7 mouse cellular contexts compared by ENCODE assay signal in the genomic region with DNA sequence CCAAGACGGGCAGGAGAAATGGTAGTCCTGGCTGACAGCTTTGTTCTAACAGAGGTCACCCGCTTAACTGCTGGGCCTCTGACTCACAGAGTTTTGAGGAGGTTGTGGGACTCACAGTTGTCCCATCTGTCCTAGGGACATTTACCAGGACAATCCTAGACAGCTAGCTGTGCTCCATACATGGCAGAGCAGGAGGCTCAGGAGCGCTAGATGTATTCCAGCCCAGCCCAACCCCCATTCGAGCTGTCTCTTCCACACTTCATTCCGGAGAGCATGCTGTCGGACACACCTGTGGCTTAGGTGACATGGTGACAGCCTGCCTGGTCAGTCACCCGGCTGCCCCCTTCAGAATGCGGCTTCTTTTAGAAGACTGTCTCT. TPM values are rescaled to one million over a fixed set of nuclear protein-coding genes. Genes with fewer than 3 reads are reported as not detected.
DNase-seq lines count a peak whose midpoint lies in the region; ATAC-seq and TF ChIP-seq lines count a peak whose summit lies in the region.

No protein-coding gene starts in this region.

- intact Hi-C loops in heart, postnatal 14 days (cut with DNase I), result no loop called here

- DNase-seq in heart, postnatal 14 days, result no peak
- DNase-seq in midbrain, postnatal 0 days (ENCODE audit: low spot score), result no peak
- no peak for DNase-seq in stomach, postnatal 0 days (ENCODE audit: low spot score)
- DNase-seq in adrenal gland, postnatal 14 days, result no peak

- peak overlapping the region; percentile 55 for H3K9ac ChIP-seq in heart, embryonic 16.5 days (ENCODE audit: low read length)
- no peak overlapping the region for H3K9ac ChIP-seq in midbrain, postnatal 0 days (replicated peaks; ENCODE audit: low read length, poor library complexity, severe bottlenecking)
- H3K9ac ChIP-seq in midbrain, embryonic 16.5 days (ENCODE audit: low read depth, low read length), result no peak overlapping the region
- H3K9ac ChIP-seq in intestine, postnatal 0 days (ENCODE audit: low read depth, low read length), result no peak overlapping the region
- H3K9ac ChIP-seq in stomach, postnatal 0 days (ENCODE audit: low read length), result no peak overlapping the region

- ATAC-seq in heart, embryonic 16.5 days (replicated peaks; ENCODE audit: extremely low read depth, insufficient read depth, low FRiP score), result no peak
- ATAC-seq in midbrain, postnatal 0 days (ENCODE audit: low FRiP score), result no peak
- no peak for ATAC-seq in midbrain, embryonic 16.5 days
- no peak for ATAC-seq in intestine, postnatal 0 days
- ATAC-seq in stomach, postnatal 0 days (ENCODE audit: low FRiP score, low TSS enrichment), result no peak

- peak overlapping the region; percentile 87 for H3K27ac ChIP-seq in heart, embryonic 16.5 days (ENCODE audit: low read length)
- peak overlapping the region; percentile 43; the same call in 1 of the 2 replicates for H3K27ac ChIP-seq in midbrain, postnatal 0 days (ENCODE audit: low read depth, low read length)
- H3K27ac ChIP-seq in midbrain, embryonic 16.5 days (ENCODE audit: low read length), result no peak overlapping the region; the same call in 1 of the 2 replicates
- peak overlapping the region; percentile 31; the same call in 1 of the 2 replicates for H3K27ac ChIP-seq in intestine, postnatal 0 days (ENCODE audit: low read depth, low read length)
- peak overlapping the region; percentile 78 for H3K27ac ChIP-seq in stomach, postnatal 0 days (replicated peaks)

- no peak for TF ChIP-seq EP300 in stomach, postnatal 0 days (optimal IDR thresholded peaks at IDR 0.05)

- no peaks in the 10 kb centered on the region for H3K27me3 ChIP-seq in heart, embryonic 16.5 days (ENCODE audit: control insufficient read depth, insufficient read depth, low read length)
- no peaks in the 10 kb centered on the region for H3K27me3 ChIP-seq in midbrain, postnatal 0 days (ENCODE audit: insufficient read depth, low read length)
- H3K27me3 ChIP-seq in midbrain, embryonic 16.5 days (ENCODE audit: control insufficient read depth, insufficient read depth, low read depth, low read length), result no peaks in the 10 kb centered on the region
- no peaks in the 10 kb centered on the region for H3K27me3 ChIP-seq in intestine, postnatal 0 days (replicated peaks; ENCODE audit: control insufficient read depth, insufficient read depth, low read length)
- no peaks in the 10 kb centered on the region for H3K27me3 ChIP-seq in stomach, postnatal 0 days (ENCODE audit: control insufficient read depth, insufficient read depth, low read length)

- peaks cover 76% of the 10 kb centered on the region for H3K4me1 ChIP-seq in heart, embryonic 16.5 days (ENCODE audit: control insufficient read depth, insufficient read depth, low read length)
- no peaks in the 10 kb centered on the region for H3K4me1 ChIP-seq in midbrain, postnatal 0 days (ENCODE audit: insufficient read depth, low read length)
- peaks cover 7% of the 10 kb centered on the region for H3K4me1 ChIP-seq in midbrain, embryonic 16.5 days (ENCODE audit: control insufficient read depth, insufficient read depth, low read length)
- peaks cover 46% of the 10 kb centered on the region for H3K4me1 ChIP-seq in intestine, postnatal 0 days (replicated peaks; ENCODE audit: control insufficient read depth, insufficient read depth, low read length)
- peaks cover 38% of the 10 kb centered on the region for H3K4me1 ChIP-seq in stomach, postnatal 0 days (replicated peaks; ENCODE audit: control insufficient read depth, insufficient read depth)

- H3K4me3 ChIP-seq in heart, embryonic 16.5 days (ENCODE audit: low read length), result no peak overlapping the region
- H3K4me3 ChIP-seq in midbrain, postnatal 0 days (ENCODE audit: low read depth, low read length), result no peak overlapping the region
- H3K4me3 ChIP-seq in midbrain, embryonic 16.5 days (ENCODE audit: low read depth, low read length), result no peak overlapping the region
- H3K4me3 ChIP-seq in intestine, postnatal 0 days (ENCODE audit: low read depth, low read length), result no peak overlapping the region
- no peak overlapping the region for H3K4me3 ChIP-seq in stomach, postnatal 0 days (ENCODE audit: low read depth, low read length)

- TF ChIP-seq CTCF in midbrain, postnatal 0 days (IDR thresholded peaks at IDR 0.05), result no peak
- no peak for TF ChIP-seq CTCF in intestine, postnatal 0 days (IDR thresholded peaks at IDR 0.05; ENCODE audit: low read depth)
- no peak for TF ChIP-seq CTCF in stomach, postnatal 0 days (IDR thresholded peaks at IDR 0.05; ENCODE audit: low read depth)

- 23% methylated on average over 8 of the region's 8 CpGs for WGBS in heart, embryonic 16.5 days
- 76% methylated on average over 8 of the region's 8 CpGs for WGBS in midbrain, postnatal 0 days
- 87% methylated on average over 8 of the region's 8 CpGs for WGBS in midbrain, embryonic 16.5 days
- WGBS in intestine, postnatal 0 days, result 45% methylated on average over 8 of the region's 8 CpGs
- WGBS in stomach, postnatal 0 days, result 40% methylated on average over 8 of the region's 8 CpGs

- no peaks in the 10 kb centered on the region for H3K9me3 ChIP-seq in heart, embryonic 16.5 days (replicated peaks; ENCODE audit: control insufficient read depth, low read length)
- no peaks in the 10 kb centered on the region for H3K9me3 ChIP-seq in midbrain, postnatal 0 days (ENCODE audit: low read length)
- H3K9me3 ChIP-seq in midbrain, embryonic 16.5 days (replicated peaks; ENCODE audit: control insufficient read depth, low read length, poor library complexity, severe bottlenecking), result no peaks in the 10 kb centered on the region
- H3K9me3 ChIP-seq in intestine, postnatal 0 days (ENCODE audit: control insufficient read depth), result no peaks in the 10 kb centered on the region
- H3K9me3 ChIP-seq in stomach, postnatal 0 days (ENCODE audit: control insufficient read depth, low read length), result no peaks in the 10 kb centered on the region

- H3K36me3 ChIP-seq in heart, embryonic 16.5 days (ENCODE audit: control insufficient read depth, insufficient read depth), result no peaks in the 10 kb centered on the region
- peaks cover 2% of the 10 kb centered on the region; the same call in 1 of the 2 replicates for H3K36me3 ChIP-seq in midbrain, postnatal 0 days (ENCODE audit: insufficient read depth, low read length)
- H3K36me3 ChIP-seq in midbrain, embryonic 16.5 days (ENCODE audit: control insufficient read depth, insufficient read depth, low read length), result no peaks in the 10 kb centered on the region
- H3K36me3 ChIP-seq in intestine, postnatal 0 days (ENCODE audit: control insufficient read depth, insufficient read depth), result 0 out of 2 replicates have a peak, but pooled peaks cover 4% of the 10 kb centered on the region
- no peaks in the 10 kb centered on the region for H3K36me3 ChIP-seq in stomach, postnatal 0 days (ENCODE audit: control insufficient read depth, insufficient read depth, low read length)

- H3K4me2 ChIP-seq in heart, embryonic 16.5 days (ENCODE audit: low read depth, low read length), result peak overlapping the region; percentile 41
- H3K4me2 ChIP-seq in midbrain, postnatal 0 days (ENCODE audit: low read depth, low read length, poor library complexity, severe bottlenecking), result no peak overlapping the region
- H3K4me2 ChIP-seq in midbrain, embryonic 16.5 days (ENCODE audit: low read length), result no peak overlapping the region
- no peak overlapping the region for H3K4me2 ChIP-seq in intestine, postnatal 0 days (replicated peaks; ENCODE audit: low read depth)
- H3K4me2 ChIP-seq in stomach, postnatal 0 days (replicated peaks; ENCODE audit: low read depth), result no peak overlapping the region; the same call in 1 of the 2 replicates

RNA-seq across cellular contexts. Expression of a gene that starts 22.9 kb away (rescaled TPM):
- polyA plus RNA-seq in heart, embryonic 16.5 days (2015; fragmentation: Nextera tagmentation; extraction: Ambion mirVana), result 39.1 and 40.6 TPM in 2 replicates
- total RNA-seq in heart, postnatal 14 days (2021), result 10 to 100 TPM; 52.4 to 54.2 TPM
- total RNA-seq in midbrain, postnatal 0 days (2014; rRNA removed), result 34.6 and 39.4 TPM in 2 replicates
- 15.3 and 15.9 TPM in 2 replicates for polyA plus RNA-seq in midbrain, postnatal 0 days (2015; fragmentation: Nextera tagmentation; extraction: Ambion mirVana)
- 18.3 and 18.5 TPM in 2 replicates for polyA plus RNA-seq in midbrain, embryonic 16.5 days (2015; fragmentation: Nextera tagmentation; extraction: Ambion mirVana)
- 65.1 and 71.1 TPM in 2 replicates for polyA plus RNA-seq in intestine, postnatal 0 days (2015; fragmentation: Nextera tagmentation; extraction: Ambion mirVana)
- polyA plus RNA-seq in stomach, postnatal 0 days (2015; fragmentation: Nextera tagmentation; extraction: Ambion mirVana), result 21.1 and 25.8 TPM in 2 replicates
- total RNA-seq in adrenal gland, postnatal 14 days (2021), result 48.9 and 54.8 TPM in 2 replicates

RNA-seq across cellular contexts. Expression of a gene that starts 29.9 kb away (rescaled TPM):
- 1,003 and 1,029 TPM in 2 replicates for polyA plus RNA-seq in heart, embryonic 16.5 days (2015; fragmentation: Nextera tagmentation; extraction: Ambion mirVana)
- total RNA-seq in heart, postnatal 14 days (2021), result 100 to 1,000 TPM; 645 to 715 TPM
- total RNA-seq in midbrain, postnatal 0 days (2014; rRNA removed), result 1,612 and 1,828 TPM in 2 replicates
- 779 and 814 TPM in 2 replicates for polyA plus RNA-seq in midbrain, postnatal 0 days (2015; fragmentation: Nextera tagmentation; extraction: Ambion mirVana)
- polyA plus RNA-seq in midbrain, embryonic 16.5 days (2015; fragmentation: Nextera tagmentation; extraction: Ambion mirVana), result 794 and 826 TPM in 2 replicates
- polyA plus RNA-seq in intestine, postnatal 0 days (2015; fragmentation: Nextera tagmentation; extraction: Ambion mirVana), result 832 and 868 TPM in 2 replicates
- polyA plus RNA-seq in stomach, postnatal 0 days (2015; fragmentation: Nextera tagmentation; extraction: Ambion mirVana), result 1,317 and 1,335 TPM in 2 replicates
- 786 and 963 TPM in 2 replicates for total RNA-seq in adrenal gland, postnatal 14 days (2021)

RNA-seq across cellular contexts. Expression of a gene that starts 35.7 kb away (rescaled TPM):
- 20.9 and 27.6 TPM in 2 replicates for polyA plus RNA-seq in heart, embryonic 16.5 days (2015; fragmentation: Nextera tagmentation; extraction: Ambion mirVana)
- 10 to 100 TPM; 45.1 to 46.6 TPM for total RNA-seq in heart, postnatal 14 days (2021)
- 72.9 and 75.1 TPM in 2 replicates for total RNA-seq in midbrain, postnatal 0 days (2014; rRNA removed)
- 24.7 and 26.6 TPM in 2 replicates for polyA plus RNA-seq in midbrain, postnatal 0 days (2015; fragmentation: Nextera tagmentation; extraction: Ambion mirVana)
- polyA plus RNA-seq in midbrain, embryonic 16.5 days (2015; fragmentation: Nextera tagmentation; extraction: Ambion mirVana), result 45.1 and 46.7 TPM in 2 replicates
- 9.3 and 9.6 TPM in 2 replicates for polyA plus RNA-seq in intestine, postnatal 0 days (2015; fragmentation: Nextera tagmentation; extraction: Ambion mirVana)
- 11.2 and 11.7 TPM in 2 replicates for polyA plus RNA-seq in stomach, postnatal 0 days (2015; fragmentation: Nextera tagmentation; extraction: Ambion mirVana)
- 59.7 and 60.4 TPM in 2 replicates for total RNA-seq in adrenal gland, postnatal 14 days (2021)

RNA-seq across cellular contexts. Expression of a gene that starts 44.8 kb away (rescaled TPM):
- 18.7 and 24.0 TPM in 2 replicates for polyA plus RNA-seq in heart, embryonic 16.5 days (2015; fragmentation: Nextera tagmentation; extraction: Ambion mirVana)
- total RNA-seq in heart, postnatal 14 days (2021), result 10 to 100 TPM; 17.9 to 18.7 TPM
- 19.5 and 25.6 TPM in 2 replicates for total RNA-seq in midbrain, postnatal 0 days (2014; rRNA removed)
- polyA plus RNA-seq in midbrain, postnatal 0 days (2015; fragmentation: Nextera tagmentation; extraction: Ambion mirVana), result 22.4 and 27.0 TPM in 2 replicates
- 32.3 and 32.7 TPM in 2 replicates for polyA plus RNA-seq in midbrain, embryonic 16.5 days (2015; fragmentation: Nextera tagmentation; extraction: Ambion mirVana)
- 5.0 and 6.4 TPM in 2 replicates for polyA plus RNA-seq in intestine, postnatal 0 days (2015; fragmentation: Nextera tagmentation; extraction: Ambion mirVana)
- polyA plus RNA-seq in stomach, postnatal 0 days (2015; fragmentation: Nextera tagmentation; extraction: Ambion mirVana), result 10.1 and 11.5 TPM in 2 replicates
- 18.1 and 23.5 TPM in 2 replicates for total RNA-seq in adrenal gland, postnatal 14 days (2021)
